Mouse (Mus musculus) liver (tissue): Measurements from ENCODE around the gene Hemgn.

Experiments
- DNase-seq: peaks from one replicate; pipeline ENCODE4 v3.0.0-alpha.2; 2020; ENCODE audit warnings: mixed read lengths

Hemgn gene

DNA sequence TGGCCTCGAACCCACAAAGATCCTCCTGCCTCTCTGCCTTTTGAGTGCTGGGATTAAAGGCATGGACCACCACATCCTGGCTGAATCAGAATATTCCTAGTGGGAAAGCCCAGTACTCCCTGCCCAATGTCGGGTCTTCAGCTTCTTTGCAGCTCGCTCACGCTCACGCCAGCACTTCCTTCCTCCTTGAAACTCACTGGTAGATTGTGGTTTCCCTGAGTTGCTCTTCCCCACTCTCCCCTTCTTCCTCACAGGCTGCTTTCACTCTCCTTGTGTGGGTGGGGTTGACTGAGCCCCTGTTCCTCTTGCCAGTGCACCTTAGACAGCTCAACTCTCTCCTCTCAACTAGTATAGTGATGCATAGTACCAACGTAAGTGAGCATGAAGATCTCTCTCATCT lies 1.8 kb downstream of the Hemgn start:
- peak; percentile 56 for DNase-seq

DNA sequence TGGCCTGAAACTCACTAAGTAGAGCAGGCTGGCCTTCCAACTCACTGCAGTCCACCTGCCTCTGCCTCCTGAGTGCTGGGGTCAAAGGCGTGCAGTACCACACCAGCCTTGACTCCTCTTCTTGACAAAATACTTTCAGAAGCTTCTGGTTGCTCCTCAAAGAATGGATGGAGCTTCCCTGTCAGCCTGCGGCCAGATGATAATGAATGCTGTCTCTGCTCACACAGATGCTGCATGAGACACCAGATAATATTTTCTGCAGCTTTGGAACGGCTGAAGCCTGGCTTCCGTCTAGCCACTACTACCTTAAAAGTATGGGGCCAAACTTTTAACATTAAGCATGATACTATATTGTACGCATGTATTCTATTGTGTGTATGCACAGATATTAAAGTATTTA lies 2.6 kb downstream of the Hemgn start:
- peak; percentile 86 for DNase-seq

DNA sequence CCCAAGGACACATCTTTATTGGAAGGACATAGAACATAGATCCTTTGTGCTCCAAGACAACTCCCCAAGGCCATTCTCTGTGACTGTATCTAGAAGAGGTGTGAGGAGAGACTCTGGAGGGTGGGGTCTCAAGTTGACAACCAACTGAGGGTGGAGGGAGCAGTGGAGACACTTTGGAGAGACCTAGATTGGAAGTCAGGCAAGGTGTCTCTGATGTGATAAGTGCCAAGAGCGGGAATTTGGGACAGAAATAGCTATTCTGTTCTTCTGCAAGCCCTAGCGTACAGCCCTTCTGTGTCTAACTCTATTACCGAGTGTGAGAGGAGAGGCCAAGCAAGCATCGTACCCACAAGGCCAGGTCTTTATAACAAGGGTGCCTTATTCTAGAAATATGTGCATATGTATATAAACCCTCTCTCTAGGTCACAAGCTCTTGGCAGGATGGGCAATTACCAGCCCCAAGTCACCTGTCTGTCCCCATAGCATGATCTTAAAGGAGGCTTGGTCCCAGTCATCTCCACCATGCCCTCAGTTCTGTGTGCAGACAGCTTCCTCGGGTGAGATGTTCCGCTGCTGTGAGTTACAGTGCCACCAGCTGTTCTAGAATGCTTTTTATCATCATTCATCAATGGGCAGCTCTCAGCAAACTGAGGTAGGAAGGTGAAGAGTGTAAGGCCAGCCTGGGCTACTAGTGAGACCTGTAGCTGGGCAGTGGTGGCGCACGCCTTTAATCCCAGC lies 6.2 kb downstream of the Hemgn start:
- DNase-seq, result peak; percentile 83

DNA sequence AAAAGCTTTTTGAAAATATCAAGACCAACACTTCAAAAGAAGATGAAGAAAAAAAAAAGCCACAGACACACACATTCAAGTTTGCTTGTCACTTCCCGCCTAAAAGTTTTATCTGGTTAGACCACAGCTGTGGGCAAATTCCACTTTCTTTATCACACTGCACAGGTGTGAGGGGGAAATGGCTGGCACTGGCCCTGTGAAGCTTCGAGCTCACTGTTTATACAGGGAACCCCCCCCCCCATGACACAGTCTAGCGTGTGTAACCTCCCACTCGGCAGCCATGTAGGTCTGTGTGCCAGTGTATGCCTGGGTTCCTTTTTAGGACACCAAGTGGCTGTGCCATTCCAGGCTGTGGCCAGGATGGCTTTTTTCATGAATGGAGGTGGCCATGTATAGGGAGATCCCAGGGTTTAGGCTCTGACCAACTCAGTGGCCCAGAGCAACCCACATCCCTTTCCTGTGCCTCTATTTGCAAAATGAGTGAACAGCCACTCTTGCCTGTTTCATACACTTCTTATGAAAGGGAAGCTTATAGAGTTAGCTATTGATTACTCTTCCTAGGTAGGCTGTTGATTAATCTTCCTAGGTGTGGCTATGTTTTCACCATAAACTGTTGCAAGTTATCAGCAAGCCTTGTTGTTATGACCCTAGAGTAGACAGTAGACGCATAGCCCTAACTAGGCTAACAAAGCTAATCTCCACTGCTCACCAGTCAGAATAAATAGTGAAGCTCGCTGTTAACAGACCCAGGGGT lies 9.1 kb downstream of the Hemgn start:
- peak; percentile 89 for DNase-seq

DNA sequence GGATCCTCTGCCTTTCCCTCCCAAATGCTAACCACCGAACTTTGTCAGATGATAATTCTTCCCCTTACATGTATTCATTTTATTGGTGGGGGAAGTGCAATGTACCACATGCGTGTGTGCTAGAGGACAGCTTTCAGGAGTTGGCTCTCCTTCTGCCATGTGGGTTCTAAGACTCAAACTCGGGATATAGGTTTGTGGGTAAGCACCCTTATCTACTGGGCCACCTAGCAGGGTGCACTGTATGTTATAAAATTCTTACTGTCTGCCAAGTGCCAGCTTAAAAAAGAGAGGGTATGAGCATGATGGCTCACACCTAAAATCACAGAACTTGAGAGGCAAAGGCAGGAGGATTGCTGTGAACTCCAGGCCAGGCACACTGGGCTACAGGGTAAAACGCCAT lies 14.5 kb downstream of the Hemgn start:
- no peak for DNase-seq

DNA sequence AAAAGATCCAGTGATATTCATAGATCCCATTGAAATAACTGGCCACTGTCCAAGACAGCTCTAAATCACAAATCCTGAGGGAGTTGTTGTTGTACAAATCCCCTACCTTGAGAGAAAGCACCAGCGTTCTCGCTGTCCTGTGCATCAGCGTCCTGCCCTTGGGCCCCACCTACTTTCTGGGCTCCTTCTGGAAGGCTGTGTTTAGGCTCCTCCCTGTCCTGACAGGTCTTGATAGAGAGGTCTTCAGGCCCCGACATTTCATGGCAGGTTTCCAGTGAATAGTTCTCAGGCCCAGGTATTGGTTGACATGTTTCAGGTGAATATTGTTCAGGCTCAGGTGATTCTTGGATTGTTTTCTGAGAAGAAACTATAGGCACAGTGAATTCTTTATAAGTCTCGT lies 17.6 kb downstream of the Hemgn start:
- DNase-seq, result peak; percentile 88

DNA sequence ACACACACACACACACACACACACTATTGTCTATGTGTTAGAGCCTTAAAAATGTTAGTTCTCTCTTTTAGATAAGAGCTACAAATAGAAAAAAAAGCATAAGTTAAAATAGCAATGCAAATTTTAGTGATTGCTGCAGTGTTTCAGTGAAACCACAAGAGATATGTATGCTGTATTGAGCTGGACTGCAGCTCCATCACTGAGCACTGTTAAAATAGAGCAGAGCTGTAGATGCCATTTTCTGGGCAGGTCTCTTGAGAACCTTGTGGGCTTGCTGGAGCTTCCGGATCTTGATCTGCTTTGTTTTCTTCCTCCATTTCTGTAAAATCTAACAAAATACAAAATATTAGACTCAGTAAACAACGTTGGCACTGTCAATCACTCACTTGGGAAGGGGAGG lies 18.9 kb downstream of the Hemgn start:
- no peak for DNase-seq

DNA sequence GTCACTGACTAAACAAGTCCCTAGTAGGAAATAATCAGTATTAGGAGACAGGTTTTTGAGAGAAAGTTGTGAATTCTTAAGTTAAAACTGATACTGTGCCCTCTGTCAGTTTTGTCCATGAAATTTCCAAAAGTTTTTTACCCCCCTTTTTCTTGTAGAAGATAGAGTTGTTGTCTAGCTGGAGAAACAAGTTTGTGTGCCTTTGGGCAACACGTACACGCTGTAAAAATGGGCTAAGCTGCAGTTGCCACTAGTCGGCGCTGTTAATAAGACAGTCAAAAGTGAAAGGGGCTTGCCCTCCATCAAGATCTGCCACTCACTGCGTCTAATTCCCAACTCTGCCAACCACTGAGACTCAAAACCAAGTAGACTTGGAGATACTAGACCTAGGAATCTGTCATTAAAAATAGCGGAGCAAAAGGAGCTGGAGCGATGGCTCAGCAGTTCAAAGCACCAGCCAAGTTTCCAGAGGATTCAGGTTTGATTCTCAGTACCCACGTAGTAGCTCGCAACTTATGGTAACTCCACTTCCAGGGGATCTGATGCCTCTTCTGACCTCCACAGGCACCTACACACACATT lies 22.8 kb downstream of the Hemgn start:
- DNase-seq, result peak; percentile 92

DNA sequence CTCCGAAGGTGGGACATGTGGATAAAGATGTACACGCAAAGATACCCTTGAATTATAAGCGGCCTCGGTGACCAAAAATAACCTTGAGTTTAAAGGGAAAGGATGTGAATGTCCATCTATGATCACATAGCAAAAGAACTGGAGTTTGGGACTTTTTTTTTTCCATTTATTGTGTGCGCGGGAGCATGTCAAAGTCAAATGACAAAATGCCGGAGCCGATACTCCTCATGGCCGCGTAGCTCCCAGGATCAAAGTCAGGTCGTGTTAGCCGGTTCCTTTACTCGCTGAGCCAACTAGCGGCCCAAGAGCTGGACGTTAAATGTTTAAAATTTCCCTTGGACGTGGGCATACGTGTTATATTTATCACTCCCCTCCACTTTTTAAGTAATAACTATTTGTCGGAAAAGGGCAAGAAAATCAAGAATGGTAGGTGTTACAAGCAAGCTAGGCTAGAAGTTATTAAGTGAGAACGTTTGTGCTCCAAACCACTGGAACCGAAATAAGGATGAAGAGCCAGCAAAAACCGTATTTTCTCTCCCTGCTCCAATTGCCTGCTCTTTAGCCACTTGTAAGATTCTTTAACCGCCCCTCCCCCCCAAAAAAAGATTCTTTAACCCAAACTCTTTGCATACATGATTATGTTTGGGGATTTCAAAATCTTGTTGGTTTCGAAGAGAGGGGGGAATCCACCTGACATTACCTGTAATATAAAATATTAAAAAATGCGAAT lies 23.5 kb downstream of the Hemgn start:
- DNase-seq, result peak; percentile 59

DNA sequence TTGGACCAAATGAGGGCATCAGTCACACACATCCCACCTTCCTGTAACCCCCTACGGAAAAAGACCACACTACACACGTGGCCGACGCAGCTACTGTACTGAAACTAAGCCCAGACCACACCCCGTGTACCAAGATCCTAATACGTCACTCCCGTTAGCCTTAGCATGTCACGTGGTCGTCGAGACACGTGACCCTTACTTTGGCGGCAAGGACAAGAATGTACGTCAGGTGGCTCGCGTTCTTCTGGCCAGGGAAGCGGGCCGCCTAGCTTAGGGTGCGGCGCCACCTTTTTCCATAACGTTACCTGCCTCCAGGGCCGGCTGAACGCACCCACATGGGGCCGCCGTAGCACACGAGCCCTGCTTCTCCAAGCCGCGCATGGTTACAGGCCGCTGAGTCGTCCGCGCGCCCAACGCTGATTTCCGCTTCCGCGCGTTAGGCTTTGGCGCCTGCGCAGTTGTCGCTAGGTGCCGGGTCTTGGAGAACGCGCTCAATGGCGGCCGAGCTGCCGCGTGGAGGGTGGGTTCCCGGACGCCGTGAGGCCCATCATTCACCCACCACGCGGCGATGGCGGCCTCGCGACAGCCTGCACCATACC lies 24.2 kb downstream of the Hemgn start, which contains the start of gene Trmo:
Gene Trmo (minus strand): TSS at position 425 of the 599 bp plus-strand sequence.
- DNase-seq, result peak; percentile 95

DNA sequence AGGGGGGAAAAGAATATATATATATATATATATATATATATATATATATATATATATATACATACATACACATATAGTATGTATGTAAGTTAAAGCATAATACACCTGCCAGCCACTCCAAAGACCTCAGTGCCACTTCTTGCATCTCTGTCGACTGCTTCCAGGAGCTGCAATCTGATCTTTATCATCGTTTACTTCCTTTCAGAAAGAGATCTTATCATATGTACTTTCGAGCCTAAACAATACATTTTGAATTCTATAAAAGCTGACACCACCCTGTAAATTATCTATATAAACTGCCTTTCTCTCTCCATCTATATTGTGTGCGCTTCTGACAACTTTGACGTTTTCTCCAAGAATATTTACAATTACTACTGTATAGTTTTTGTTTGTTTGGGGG lies 24.8 kb downstream of the Hemgn start:
- no peak for DNase-seq

DNA sequence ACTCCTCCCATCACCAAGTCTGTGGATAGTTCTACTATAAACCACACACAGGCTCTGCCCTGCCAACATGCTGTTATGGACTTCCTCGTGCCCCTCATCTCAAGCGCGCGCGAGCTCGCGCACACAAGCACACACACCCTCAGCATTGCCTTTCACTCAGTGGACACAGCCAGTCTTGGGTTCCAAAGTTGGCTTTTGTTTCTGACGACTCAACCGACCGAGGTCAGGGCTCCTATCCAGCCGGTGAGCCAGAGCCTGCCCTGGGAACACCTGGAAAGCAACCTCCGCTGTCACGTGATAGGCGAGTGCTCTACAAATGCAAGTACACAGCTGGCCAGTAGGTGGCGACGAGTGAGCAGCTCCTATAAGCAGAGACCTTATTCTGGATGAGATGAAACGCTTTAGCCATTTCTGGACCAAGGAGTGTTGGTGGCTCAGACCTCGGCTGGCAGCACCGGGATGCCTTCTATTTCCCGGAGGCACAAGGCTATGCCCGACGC lies 38.4 kb downstream of the Hemgn start:
- peak; percentile 85 for DNase-seq

DNA sequence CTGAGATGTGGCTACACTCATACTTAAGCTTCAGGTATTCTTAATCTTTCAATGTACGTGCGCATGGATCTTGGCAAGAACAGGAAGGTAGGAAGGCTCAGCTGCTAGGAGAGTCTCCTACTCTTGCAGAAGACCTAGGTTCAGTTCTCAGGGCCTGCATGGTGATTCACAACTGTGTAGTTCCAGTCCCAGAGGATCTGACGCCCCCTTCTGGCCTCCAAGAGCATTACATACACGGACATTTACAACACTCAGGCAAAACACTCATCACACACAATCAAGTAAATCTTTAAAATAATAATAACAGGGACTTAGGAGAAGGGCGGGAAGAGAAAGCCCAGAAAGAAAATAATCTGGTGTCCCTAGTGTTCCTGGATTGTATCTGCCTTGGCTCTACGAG lies 38.9 kb downstream of the Hemgn start:
- DNase-seq, result no peak

DNA sequence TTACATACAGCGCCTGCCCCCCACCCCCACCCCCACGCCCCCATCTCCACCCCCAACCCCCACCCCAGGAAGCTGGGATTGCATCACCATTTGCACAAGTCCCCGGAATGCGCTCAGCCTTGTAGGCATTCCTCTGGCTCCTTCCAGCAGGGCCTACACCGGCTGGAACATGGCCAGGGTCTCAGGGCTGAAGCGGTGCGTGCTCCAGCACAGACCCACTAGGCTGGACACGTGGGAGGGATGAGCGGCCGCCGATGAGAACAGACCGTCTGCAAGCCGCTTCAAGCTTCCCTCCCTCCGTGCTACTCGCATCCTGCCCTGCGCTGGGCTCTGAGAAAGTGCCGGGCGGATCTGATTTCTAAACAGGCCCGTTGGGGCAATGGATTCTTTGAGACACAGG lies 42.3 kb downstream of the Hemgn start:
- DNase-seq, result peak; percentile 63

DNA sequence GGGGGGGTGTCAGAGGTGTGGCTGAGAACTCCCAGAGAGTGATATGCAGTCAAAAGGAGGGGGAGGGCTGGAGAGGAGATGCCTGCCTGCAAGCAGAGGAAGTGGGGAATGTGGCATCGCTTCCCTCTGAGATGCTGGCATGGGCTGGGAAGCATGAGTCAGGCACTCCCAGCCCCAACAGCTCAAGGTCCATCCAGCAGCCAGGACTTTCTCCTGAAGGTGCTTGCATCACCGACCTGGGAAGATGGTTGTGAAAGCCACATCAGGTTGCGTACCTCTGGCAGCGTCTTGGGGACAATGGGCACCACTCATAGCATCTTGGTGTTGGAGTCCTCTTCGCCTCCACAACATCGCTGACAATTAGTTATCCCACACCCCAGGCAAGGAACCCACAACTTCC lies 42.9 kb downstream of the Hemgn start:
- DNase-seq, result no peak

DNA sequence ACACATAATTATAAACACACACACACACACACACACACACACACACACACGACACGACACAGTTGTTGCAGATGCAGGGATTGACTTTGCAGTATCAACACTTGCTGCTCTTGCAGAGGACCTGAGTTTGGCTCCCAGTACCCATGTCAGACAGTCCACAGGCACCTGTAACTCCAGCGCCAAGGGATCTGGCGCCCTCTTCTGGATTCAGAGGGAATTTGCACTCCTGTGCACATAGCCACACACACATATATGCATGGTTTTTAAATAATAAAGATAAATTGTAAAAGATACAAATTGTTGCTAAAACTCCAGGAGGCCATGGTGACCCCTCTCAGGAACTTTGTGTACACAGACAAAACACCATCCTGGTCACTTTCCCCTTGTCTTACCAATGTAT lies 44.2 kb downstream of the Hemgn start:
- DNase-seq, result no peak

DNA sequence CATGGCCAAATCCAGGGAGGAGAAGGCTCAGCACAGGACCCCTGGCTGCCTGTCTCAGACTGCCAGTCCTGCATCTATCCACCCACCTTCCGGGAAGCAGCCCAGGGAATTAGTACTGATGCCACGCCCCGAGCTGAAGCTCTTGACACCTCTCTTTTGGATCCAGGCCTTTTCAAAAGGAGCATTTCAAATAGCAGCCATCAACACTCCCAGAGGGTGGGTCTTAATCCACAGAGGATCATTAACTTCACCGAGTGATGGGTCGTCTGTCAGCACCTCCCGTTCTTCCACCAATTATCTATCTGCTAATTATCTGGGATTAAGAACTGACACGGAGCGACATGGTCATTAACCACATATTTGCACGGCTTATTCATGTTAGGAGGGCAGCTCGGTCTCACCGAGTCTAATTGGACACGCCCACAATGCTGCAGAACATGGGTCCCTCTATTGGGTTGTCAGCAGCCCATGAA lies 45.8 kb downstream of the Hemgn start:
- DNase-seq, result no peak

DNA sequence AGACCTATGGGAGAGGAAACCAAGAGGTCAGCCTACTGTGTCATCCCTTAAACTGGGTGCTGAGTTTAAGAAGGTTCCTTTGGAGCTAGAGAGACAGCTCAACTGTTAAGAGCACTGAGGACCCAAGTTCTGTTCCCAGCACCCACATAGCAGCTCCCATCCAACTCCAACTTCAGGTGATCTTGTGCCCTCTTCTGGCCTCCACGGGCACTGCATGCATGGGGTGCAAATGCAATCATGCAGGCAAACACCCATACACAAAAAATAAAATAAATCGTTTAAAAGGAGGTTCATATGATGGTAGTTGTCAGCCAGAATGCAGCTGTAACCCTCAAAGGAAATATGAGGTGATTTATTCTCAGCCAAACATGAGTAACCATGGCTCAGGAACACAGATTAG lies 48.9 kb downstream of the Hemgn start:
- no peak for DNase-seq

DNA sequence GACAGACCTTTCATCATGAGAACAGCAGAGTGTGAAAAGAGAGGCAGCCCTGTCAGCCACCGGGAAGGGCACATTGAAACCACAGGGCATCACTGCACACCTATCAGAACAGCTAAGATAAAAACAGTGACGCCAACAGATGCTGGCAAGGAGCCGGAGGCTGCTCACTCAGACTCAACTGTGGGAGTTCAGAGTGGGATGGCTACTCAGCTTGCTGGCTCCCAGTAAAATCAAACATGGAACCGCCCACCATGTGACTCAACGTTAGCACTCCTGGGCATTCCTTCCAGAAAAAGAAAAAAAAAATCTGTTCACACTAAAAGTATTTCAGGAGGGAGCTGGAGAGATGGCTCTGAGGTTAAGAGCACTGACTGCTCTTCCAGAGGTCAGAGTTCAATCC lies 52.0 kb downstream of the Hemgn start:
- no peak for DNase-seq

DNA sequence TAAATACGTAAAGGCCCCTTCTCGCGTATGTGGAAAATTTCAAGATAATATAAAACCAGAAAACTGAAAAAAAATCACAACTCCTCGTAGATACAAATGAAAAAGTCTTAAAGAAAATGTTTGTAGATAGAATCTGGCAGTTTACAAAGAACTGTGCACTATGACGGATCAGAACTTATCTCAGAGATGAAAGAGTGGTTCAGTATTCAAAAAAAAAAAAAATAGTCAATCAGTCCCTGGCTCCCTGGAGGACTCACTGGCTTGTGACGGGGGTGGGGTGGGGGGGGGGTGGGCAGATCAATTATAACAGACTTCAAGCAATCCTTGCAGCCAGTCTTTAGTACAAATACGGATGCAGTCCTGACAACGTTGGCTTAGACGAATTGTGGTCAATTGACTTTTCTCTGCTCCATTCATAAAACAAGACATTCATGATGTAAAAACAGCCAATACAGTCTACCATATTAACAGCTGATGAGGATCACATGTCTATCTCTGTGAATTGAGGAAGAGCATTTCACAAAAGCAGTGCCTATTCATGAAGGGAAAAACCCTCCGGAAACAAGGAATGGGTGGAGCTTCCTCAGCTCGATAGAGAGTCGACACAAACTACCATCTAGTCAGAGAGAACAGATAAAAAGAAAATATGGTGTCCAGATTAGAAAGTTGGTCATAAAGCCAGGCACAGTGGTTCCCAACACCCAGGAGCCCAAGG lies 53.6 kb downstream of the Hemgn start:
- DNase-seq, result no peak

DNA sequence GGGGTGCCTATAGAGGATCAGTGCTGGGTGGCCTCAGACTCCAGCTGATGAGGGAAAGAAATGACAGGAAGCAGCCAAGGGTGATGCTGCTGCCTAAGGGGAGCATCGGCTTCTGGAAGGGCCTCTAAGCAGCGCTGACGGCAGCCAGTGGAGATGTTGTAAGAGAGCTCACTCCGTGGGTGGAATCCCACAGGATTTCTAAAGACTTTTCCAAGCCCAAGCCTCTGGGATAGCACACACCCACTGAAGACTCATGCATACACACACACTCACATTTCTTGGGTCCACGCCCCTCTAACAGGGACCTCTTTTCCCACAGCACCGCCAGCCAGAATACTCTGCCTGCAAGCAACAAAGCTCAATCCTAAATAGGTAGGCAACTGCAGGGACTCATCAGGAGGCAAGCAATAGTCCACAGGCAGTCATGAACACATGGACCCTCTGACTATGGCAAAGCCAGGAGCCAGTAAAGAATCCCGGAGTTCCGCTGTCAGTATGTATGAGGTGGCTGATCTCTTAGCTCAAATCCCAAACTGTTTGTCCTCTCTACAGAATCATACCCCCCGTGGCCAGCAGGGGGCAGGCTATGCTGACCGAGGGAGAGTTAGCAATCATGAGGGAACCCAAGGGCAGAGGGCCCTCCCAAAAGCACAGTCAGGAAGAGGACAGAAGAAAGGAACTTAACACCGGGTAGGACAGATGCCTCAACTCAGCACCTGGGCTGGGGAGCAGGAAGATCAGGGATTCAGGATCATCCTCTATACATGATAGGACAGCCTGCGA lies 56.8 kb downstream of the Hemgn start:
- DNase-seq, result peak; percentile 79
